Mouse (Mus musculus) adrenal gland (tissue): Measurements from ENCODE around the gene Clec2l.

Experiments
- intact Hi-C: fragments of 180-260 bp; cut with DNase I; formaldehyde crosslinking; loops from one replicate; pipeline ENCODE4 v1.15.1; 2025

The Clec2l gene

DNA sequence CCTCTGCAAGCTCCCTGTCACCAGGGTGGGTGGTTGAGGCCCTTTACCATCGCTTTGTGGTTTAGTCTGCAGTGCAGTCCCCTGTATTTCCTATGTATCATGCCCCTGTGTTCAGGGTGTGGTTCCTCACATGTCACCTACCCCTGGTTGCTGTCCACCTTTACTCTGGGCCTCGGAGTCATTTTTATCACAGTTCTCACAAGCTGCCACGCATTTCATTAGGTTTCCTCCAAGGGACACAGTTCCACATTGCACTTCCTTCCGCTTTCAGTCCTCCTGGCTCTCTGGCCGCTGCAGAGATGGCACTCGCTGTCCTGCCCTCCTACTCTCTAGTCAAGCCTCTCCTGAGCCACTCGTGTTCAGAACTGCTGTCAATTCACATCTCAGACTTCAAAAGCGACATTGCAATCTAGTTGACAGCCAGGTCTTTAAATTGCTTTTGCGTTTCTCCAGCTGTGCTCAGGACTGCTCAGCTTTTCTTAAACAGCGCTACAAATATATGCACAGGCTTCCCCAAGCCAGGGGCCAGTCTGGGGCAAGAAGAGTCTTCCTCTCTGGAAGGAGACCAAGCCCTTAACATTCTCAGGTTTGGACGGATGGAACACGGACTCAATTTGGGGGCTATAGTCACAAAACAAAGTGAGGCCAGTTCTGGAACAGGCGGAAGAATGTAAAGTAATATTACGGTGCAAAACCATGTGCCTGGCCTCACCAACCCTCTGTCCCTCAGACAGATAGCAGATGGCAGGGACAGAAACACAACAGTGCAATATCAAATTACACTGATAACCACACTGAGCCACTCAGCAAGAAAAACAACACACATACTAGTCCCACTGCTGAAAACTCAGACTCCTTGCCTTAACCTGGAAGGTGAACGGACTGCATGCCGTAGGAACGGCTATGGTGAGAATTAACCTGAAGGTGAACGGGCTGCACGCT is 51.4 kb downstream of the Clec2l start:
- intact Hi-C loops: no loop called here

GRCm38 (mm10) chr6:38715881-38716280 is 53.0 kb downstream of the Clec2l start:
- intact Hi-C loops: no loop called here

DNA sequence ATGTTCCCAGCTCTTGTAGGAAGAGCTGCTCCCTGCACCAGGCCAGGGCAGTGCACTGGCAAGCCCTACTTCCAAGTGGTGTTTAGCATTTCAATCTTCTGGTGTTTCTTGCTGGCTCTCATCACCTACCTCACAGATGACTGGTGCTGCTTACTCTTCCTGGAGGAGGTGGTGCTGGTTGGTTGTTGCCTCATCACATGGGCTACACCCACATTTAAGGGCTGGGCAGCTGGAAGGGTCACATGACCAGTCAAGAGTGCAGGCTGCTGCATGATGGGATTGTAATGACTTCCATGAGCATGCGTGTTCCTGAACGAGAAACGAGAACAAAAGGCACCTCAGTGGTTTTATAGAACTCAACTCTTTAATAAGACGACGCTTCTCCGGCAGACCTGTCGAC is 55.8 kb downstream of the Clec2l start:
- intact Hi-C loops: no loop called here

DNA sequence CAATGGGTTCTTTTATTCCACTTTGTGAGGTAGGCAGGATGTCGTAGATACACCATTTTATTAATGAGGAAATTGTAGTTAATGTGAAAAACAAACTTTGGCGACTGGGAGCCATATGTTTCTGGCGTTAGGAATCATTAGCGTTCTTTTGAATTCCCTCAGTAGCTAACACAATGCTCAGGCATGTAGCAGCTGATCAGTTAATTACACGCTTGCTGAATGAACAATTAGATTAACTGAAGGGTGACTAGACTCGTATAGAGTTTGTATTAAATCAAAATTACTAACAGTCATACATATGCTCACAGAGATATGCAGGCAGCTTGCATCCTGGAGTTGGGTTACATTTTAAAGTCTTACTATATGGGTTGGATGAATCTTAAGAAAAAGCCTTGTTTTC is 56.4 kb downstream of the Clec2l start:
- intact Hi-C loops: no loop called here

DNA sequence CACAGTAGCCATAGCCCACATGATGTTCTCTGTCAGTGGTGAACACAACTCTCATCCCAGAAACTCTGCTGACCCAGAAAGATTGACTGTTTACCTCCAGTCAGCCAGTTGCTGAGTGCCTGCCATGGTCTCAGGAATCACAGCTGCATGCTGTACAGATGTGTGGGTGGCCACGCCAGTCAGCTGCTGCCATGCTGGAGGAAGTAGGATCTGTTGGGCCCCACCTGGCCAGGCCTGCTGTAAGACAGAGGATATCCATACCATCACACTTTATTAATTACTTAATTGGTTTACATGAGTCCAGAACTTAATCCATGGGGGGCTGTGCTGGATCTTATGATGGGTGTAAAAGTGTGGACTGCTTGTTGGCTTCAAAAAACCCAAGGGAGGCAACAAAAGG is 58.5 kb downstream of the Clec2l start:
- intact Hi-C loops: no loop called here

DNA sequence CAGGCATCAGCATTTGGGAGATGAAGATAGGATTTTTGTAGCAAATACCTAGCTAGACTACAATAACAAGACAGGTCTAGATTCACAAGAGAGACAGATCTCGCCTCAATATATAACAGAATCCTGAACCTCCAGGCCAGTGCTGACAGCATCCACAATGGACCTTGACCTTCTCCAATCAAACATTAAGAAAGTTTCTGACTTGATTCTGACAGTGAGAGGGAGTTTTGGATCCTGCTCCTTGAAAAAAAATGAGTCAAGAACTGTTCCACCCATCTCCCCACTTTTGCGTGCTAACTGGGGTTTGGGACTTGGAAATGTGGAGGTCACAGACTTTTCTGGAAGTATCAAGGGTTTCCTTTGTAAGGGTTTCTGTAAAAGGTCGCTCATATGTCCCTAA is 62.6 kb downstream of the Clec2l start:
- intact Hi-C loops: no loop called here
